In genomic region chr3:95343356-95344000, GRCm38 (mm10) we compare ENCODE assay signal across 36 mouse cellular contexts. TPM values are rescaled to one million over a fixed set of nuclear protein-coding genes. Genes with fewer than 3 reads are reported as not detected.
"Had no signal": no experiment of that assay in that cellular context is flagged by ENCODE, and none has a peak within 500 bp of the region (broad histone marks: within the 10 kb centered on the region; RNA-seq: fewer than 3 reads in every experiment).

No protein-coding gene starts in this region.

RNA-seq across cellular contexts. Expression of gene 4930558C23Rik, which starts 59.2 kb away (rescaled TPM):
- total RNA-seq: left cerebral cortex, postnatal 10 days; left cerebral cortex, postnatal 14 days; left cerebral cortex, postnatal 25 days; left cerebral cortex, postnatal 36 days; left cerebral cortex, postnatal 4 days; liver, adult 2 months; megakaryocyte progenitor cell, adult 5-6 weeks; megakaryocyte, adult 5-6 weeks; megakaryocyte-erythroid progenitor cell, adult 5-6 weeks; midbrain, postnatal 0 days; monocyte, adult 5-6 weeks had no signal
- polyA plus RNA-seq: limb, embryonic 10.5 days; limb, embryonic 11.5 days; limb, embryonic 12.5 days; limb, embryonic 15.5 days; liver, adult 2 months; liver, embryonic 11.5 days; liver, embryonic 12.5 days; liver, embryonic 13.5 days; liver, embryonic 14.5 days; liver, embryonic 15.5 days; liver, embryonic 16.5 days; liver, postnatal 0 days; lung, embryonic 14.5 days; lung, embryonic 15.5 days; lung, embryonic 16.5 days; macrophage; midbrain, embryonic 10.5 days; midbrain, embryonic 11.5 days; midbrain, embryonic 12.5 days; midbrain, embryonic 13.5 days; midbrain, embryonic 14.5 days; midbrain, embryonic 15.5 days; midbrain, embryonic 16.5 days; midbrain, postnatal 0 days; myocyte; neural tube, embryonic 11.5 days; neural tube, embryonic 12.5 days had no signal
